Mouse (Mus musculus) olfactory bulb, adult 2 months (tissue): ENCODE measurements around the gene Ecm1.
"Not testable (repeated sequence)": the region's sequence is repeated elsewhere in the genome, so short reads cannot be mapped to it uniquely, and the experiment has no call there.

Experiments
- CTCF ChIP-seq: fragments of 200-500 bp; IDR thresholded peaks from 2 replicates; pipeline ENCODE4 v1.5.1; 2012; ENCODE audit warnings: low read depth, mild to moderate bottlenecking, low read length, moderate library complexity; ENCODE audit not compliant: insufficient read depth
- POLR2A ChIP-seq: fragments of 200-500 bp; IDR thresholded peaks from 2 replicates; pipeline ENCODE4 v1.6.1; 2012; ENCODE audit warnings: mild to moderate bottlenecking, low read depth, low read length, moderate library complexity; ENCODE audit not compliant: insufficient read depth

DNA sequence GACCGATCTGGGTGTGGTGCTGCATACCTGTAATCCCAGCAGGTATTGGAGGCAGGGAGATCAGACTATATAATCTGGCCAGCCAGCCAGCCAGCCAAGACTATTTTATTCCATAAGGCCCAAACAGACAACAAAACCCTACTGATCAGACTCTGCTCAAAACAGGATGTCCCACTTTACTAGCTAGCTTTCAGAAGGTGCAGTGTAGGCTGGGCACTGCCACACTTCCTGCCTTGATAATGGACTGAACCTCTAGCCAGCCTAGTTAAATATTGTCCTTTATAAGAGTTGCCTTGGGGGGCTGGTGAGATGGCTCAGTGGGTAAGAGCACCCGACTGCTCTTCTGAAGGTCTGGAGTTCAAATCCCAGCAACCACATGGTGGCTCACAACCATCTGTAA, 48.8 kb downstream of the Ecm1 start:
- TF ChIP-seq CTCF, POLR2A: not testable (repeated sequence)
